Mouse (Mus musculus) neural tube, embryonic 11.5 days (tissue): ENCODE data around the gene Ocrl. TPM values are rescaled to one million over a fixed set of nuclear protein-coding genes. Genes with fewer than 3 reads are reported as not detected.

Experiments used
- ATAC-seq: fragments of 200-750 bp; cut with Nextera tagmentation; 2 replicates; pipeline ENCODE4 v1.8.0; 2017; ENCODE audit warnings: moderate number of reproducible peaks, mild to moderate bottlenecking, moderate TSS enrichment, moderate library complexity; ENCODE audit not compliant: insufficient read depth, low FRiP score, low TSS enrichment
- DNase-seq: peaks from one replicate; pipeline ENCODE4 v3.0.0-alpha.2; 2015; ENCODE audit warnings: low spot score
- H3K27ac ChIP-seq: fragments of 300-500 bp; sonication (generic); 2 replicates; pipeline ENCODE4 v1.5.1; 2014; ENCODE audit warnings: low read depth, mild to moderate bottlenecking, low read length
- H3K27me3 ChIP-seq: fragments of 300-500 bp; sonication (generic); 2 replicates; pipeline ENCODE4 v1.6.1; 2014; ENCODE audit warnings: mild to moderate bottlenecking, low read length, mixed read lengths; ENCODE audit not compliant: control insufficient read depth, insufficient read depth
- H3K36me3 ChIP-seq: fragments of 300-500 bp; sonication (generic); 2 replicates; pipeline ENCODE4 v1.6.1; 2014; ENCODE audit warnings: mild to moderate bottlenecking, low read length, moderate library complexity, mixed read lengths; ENCODE audit not compliant: control insufficient read depth, insufficient read depth
- H3K4me1 ChIP-seq: fragments of 300-500 bp; sonication (generic); 2 replicates; pipeline ENCODE4 v1.6.1; 2014; ENCODE audit warnings: low read length, mixed read lengths; ENCODE audit not compliant: control insufficient read depth, insufficient read depth
- H3K4me2 ChIP-seq: fragments of 300-500 bp; sonication (generic); 2 replicates; pipeline ENCODE4 v1.6.1; 2014; ENCODE audit warnings: low read depth, mild to moderate bottlenecking, moderate library complexity
- H3K4me3 ChIP-seq: fragments of 300-500 bp; sonication (generic); 2 replicates; pipeline ENCODE4 v1.5.1; 2014; ENCODE audit warnings: low read depth, low read length
- H3K9ac ChIP-seq: fragments of 300-500 bp; sonication (generic); 2 replicates; pipeline ENCODE4 v1.6.1; 2014; ENCODE audit warnings: mild to moderate bottlenecking, low read length
- H3K9me3 ChIP-seq: fragments of 300-500 bp; sonication (generic); 2 replicates; pipeline ENCODE4 v1.6.1; 2016; ENCODE audit warnings: low read length; ENCODE audit not compliant: control insufficient read depth
- WGBS: fragments of 180-500 bp; shearing (Covaris S2); extraction: QIAGEN DNeasy Blood & Tissue Kit; methylation state at CpG from one replicate; pipeline ENCODE4 v1.1.7; 2014; 5-methylcytosine and 5-hydroxymethylcytosine counted together
- polyA plus RNA-seq: library from polyadenylated mRNA; unstranded; fragments of >200 nt; fragmentation: Nextera tagmentation; extraction: Ambion mirVana; gene quantifications from 2 replicates; pipeline ENCODE4 v1.2.1, GENCODE M21; 2014

Ocrl gene
- polyA plus RNA-seq, 1 experiment from 2014 or later = 20.8 TPM

GRCm38 (mm10) chrX:47962579-47962978, 50.4 kb downstream of the Ocrl start:
- Histone ChIP-seq H3K36me3 (no peaks in the 10 kb centered on the region), H3K4me3 (no peak overlapping the region), H3K27ac (no peak overlapping the region), H3K27me3 (no peaks in the 10 kb centered on the region), H3K9ac (no peak overlapping the region), H3K4me1 (no peaks in the 10 kb centered on the region), H3K4me2 (no peak overlapping the region), H3K9me3 (no peaks in the 10 kb centered on the region)
- ATAC-seq (no peak), DNase-seq (no peak)
- WGBS = 92% methylated on average over 3 of the region's 3 CpGs

GRCm38 (mm10) chrX:47970371-47970770, 58.2 kb downstream of the Ocrl start:
- H3K27ac ChIP-seq = no peak overlapping the region
- no peaks in the 10 kb centered on the region for H3K9me3 ChIP-seq
- no peak overlapping the region for H3K4me3 ChIP-seq
- ATAC-seq (no peak), DNase-seq (no peak)
- H3K4me2 ChIP-seq = no peak overlapping the region
- no peak overlapping the region for H3K9ac ChIP-seq
- 93% methylated on average over 4 of the region's 4 CpGs for WGBS
- no peaks in the 10 kb centered on the region for H3K4me1 ChIP-seq
- H3K36me3 ChIP-seq = no peaks in the 10 kb centered on the region
- no peaks in the 10 kb centered on the region for H3K27me3 ChIP-seq

- Histone ChIP-seq H3K27me3 (no peaks in the 10 kb centered on the region), H3K27ac (no peak overlapping the region), H3K9ac (no peak overlapping the region), H3K4me2 (no peak overlapping the region), H3K4me1 (no peaks in the 10 kb centered on the region), H3K36me3 (no peaks in the 10 kb centered on the region), H3K9me3 (no peaks in the 10 kb centered on the region), H3K4me3 (no peak overlapping the region)
- WGBS = 93% methylated on average over 3 of the region's 3 CpGs
- DNase-seq (no peak), ATAC-seq (no peak)
Observed at GRCm38 (mm10) chrX:47970864-47971263, 58.7 kb downstream of the Ocrl start.

- DNase-seq (no peak), ATAC-seq (no peak)
- Histone ChIP-seq H3K36me3 (no peaks in the 10 kb centered on the region), H3K4me2 (no peak overlapping the region), H3K9me3 (no peaks in the 10 kb centered on the region), H3K27ac (no peak overlapping the region), H3K4me3 (no peak overlapping the region), H3K9ac (no peak overlapping the region), H3K4me1 (no peaks in the 10 kb centered on the region), H3K27me3 (no peaks in the 10 kb centered on the region)
- WGBS = 74% methylated on average over 10 of the region's 10 CpGs
Observed at GRCm38 (mm10) chrX:47971366-47972128, 59.4 kb downstream of the Ocrl start.

- DNase-seq = no peak
- Histone ChIP-seq H3K9me3 (no peaks in the 10 kb centered on the region), H3K4me3 (no peak overlapping the region), H3K4me1 (no peaks in the 10 kb centered on the region), H3K36me3 (no peaks in the 10 kb centered on the region), H3K27ac (no peak overlapping the region), H3K9ac (no peak overlapping the region), H3K4me2 (no peak overlapping the region), H3K27me3 (no peaks in the 10 kb centered on the region)
- no peak for ATAC-seq
- WGBS = 82% methylated on average over 4 of the region's 4 CpGs
Observed at GRCm38 (mm10) chrX:47976551-47976950, 64.4 kb downstream of the Ocrl start.

- no peak overlapping the region for H3K9ac ChIP-seq
- no peak for DNase-seq
- no peak overlapping the region for H3K27ac ChIP-seq
- no peak overlapping the region for H3K4me3 ChIP-seq
- H3K9me3 ChIP-seq = no peaks in the 10 kb centered on the region
- H3K27me3 ChIP-seq = no peaks in the 10 kb centered on the region
- WGBS = 89% methylated on average over 5 of the region's 5 CpGs
- H3K36me3 ChIP-seq = no peaks in the 10 kb centered on the region
- no peak for ATAC-seq
- no peaks in the 10 kb centered on the region for H3K4me1 ChIP-seq
- no peak overlapping the region for H3K4me2 ChIP-seq
Observed at GRCm38 (mm10) chrX:47977078-47977477, 64.9 kb downstream of the Ocrl start.

- Histone ChIP-seq H3K4me3 (peak overlapping the region; percentile 8; the same call in 1 of the 2 replicates), H3K36me3 (no peaks in the 10 kb centered on the region), H3K27me3 (no peaks in the 10 kb centered on the region), H3K27ac (no peak overlapping the region), H3K9ac (no peak overlapping the region), H3K4me2 (peak overlapping the region; percentile 36), H3K4me1 (no peaks in the 10 kb centered on the region), H3K9me3 (no peaks in the 10 kb centered on the region)
- ATAC-seq (no peak), DNase-seq (peak; percentile 70)
- WGBS = 9% methylated on average over 19 of the region's 19 CpGs
Observed at GRCm38 (mm10) chrX:47985000-47985619, 72.9 kb downstream of the Ocrl start.

GRCm38 (mm10) chrX:47988024-47988423, 75.8 kb downstream of the Ocrl start:
- Histone ChIP-seq H3K4me2 (no peak overlapping the region), H3K27ac (no peak overlapping the region), H3K27me3 (no peaks in the 10 kb centered on the region), H3K4me1 (no peaks in the 10 kb centered on the region), H3K9me3 (no peaks in the 10 kb centered on the region), H3K9ac (no peak overlapping the region), H3K4me3 (no peak overlapping the region), H3K36me3 (no peaks in the 10 kb centered on the region)
- no peak for ATAC-seq
- 77% methylated on average over 7 of the region's 8 CpGs for WGBS
- no peak for DNase-seq

- Histone ChIP-seq H3K9ac (no peak overlapping the region), H3K36me3 (no peaks in the 10 kb centered on the region), H3K4me3 (no peak overlapping the region), H3K27me3 (no peaks in the 10 kb centered on the region), H3K27ac (no peak overlapping the region), H3K9me3 (no peaks in the 10 kb centered on the region), H3K4me1 (no peaks in the 10 kb centered on the region), H3K4me2 (no peak overlapping the region)
- DNase-seq (peak; percentile 74), ATAC-seq (no peak)
- WGBS = 17% methylated on average over 8 of the region's 8 CpGs
Observed at GRCm38 (mm10) chrX:47992606-47993005, 80.4 kb downstream of the Ocrl start.
